Mouse (Mus musculus) hindbrain, embryonic 12.5 days (tissue): ENCODE results near the gene Gm28230. TPM values are rescaled to one million over a fixed set of nuclear protein-coding genes. Genes with fewer than 3 reads are reported as not detected.

Source experiments
- ATAC-seq: fragments of 200-750 bp; cut with Nextera tagmentation; 2 replicates; pipeline ENCODE4 v1.8.0; 2017; ENCODE audit warnings: moderate TSS enrichment; ENCODE audit not compliant: low FRiP score
- H3K27ac ChIP-seq: fragments of 300-500 bp; sonication (generic); 2 replicates; pipeline ENCODE4 v1.5.1; 2016; ENCODE audit warnings: mild to moderate bottlenecking
- H3K27me3 ChIP-seq: fragments of 300-500 bp; sonication (generic); 2 replicates; pipeline ENCODE4 v1.6.1; 2016; ENCODE audit warnings: mild to moderate bottlenecking
- H3K36me3 ChIP-seq: fragments of 300-500 bp; sonication (generic); 2 replicates; pipeline ENCODE4 v1.6.1; 2016; ENCODE audit warnings: mild to moderate bottlenecking
- H3K4me1 ChIP-seq: fragments of 300-500 bp; sonication (generic); 2 replicates; pipeline ENCODE4 v1.6.1; 2016
- H3K4me2 ChIP-seq: fragments of 300-500 bp; sonication (generic); replicated peaks from 2 replicates; pipeline ENCODE4 v1.6.1; 2016; ENCODE audit warnings: mild to moderate bottlenecking
- H3K4me3 ChIP-seq: fragments of 300-500 bp; sonication (generic); 2 replicates; pipeline ENCODE4 v1.5.1; 2016; ENCODE audit warnings: mild to moderate bottlenecking
- H3K9ac ChIP-seq: fragments of 300-500 bp; sonication (generic); 2 replicates; pipeline ENCODE4 v1.6.1; 2016; ENCODE audit warnings: mild to moderate bottlenecking, moderate library complexity
- H3K9me3 ChIP-seq: fragments of 300-500 bp; sonication (generic); replicated peaks from 2 replicates; pipeline ENCODE4 v1.6.1; 2016; ENCODE audit warnings: mild to moderate bottlenecking
- WGBS: fragments of 180-500 bp; shearing (Covaris S2); methylation state at CpG from one replicate; pipeline ENCODE4 v1.1.7; 2016; 5-methylcytosine and 5-hydroxymethylcytosine counted together
- polyA plus RNA-seq: library from polyadenylated mRNA; unstranded; fragments of >200 nt; fragmentation: Nextera tagmentation; extraction: Ambion mirVana; gene quantifications from 2 replicates; pipeline ENCODE4 v1.2.1, GENCODE M21; 2016

Gm28230 gene
- polyA plus RNA-seq, 1 experiment from 2014 or later, result 1.1 TPM

DNA sequence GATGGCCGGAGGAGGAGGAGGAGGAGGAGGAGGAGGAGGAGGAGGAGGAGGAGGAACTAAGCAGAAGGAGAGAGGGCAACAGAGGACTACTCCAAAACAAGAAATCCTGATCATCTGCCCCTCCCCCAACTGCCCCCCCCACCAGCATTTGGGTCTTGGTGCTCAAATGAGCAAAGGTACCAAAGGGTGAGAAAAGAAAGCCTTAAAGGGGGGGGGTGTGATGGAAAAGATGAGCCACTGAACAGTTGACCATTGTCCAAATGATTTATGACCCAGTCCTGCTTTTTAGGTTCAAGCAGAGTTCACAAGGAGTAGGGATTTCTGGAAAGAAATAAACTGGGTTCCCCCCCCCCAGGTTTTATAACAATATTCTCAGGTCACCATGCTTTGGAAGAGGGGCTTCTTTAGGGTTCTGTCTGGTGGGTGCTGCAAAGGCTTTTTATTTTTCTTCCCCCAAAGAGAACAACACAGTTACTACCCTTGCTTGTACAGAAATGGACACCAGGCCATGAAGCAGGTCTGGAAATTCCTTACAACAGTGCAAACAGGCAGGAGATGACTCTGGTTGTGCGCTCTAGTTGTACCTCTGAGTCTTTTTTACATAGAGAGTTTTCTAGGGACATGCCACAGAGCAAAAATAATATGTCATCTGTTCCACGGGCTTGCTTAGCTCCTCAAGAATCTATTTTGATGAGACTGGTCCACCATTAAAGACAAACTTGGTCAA lies 14.9 kb downstream of the Gm28230 start:
- ATAC-seq, result no peak
- Histone ChIP-seq H3K27ac (peak overlapping the region; percentile 97), H3K4me1 (peaks cover 9% of the 10 kb centered on the region), H3K4me2 (peak overlapping the region; percentile 49), H3K27me3 (peaks cover 96% of the 10 kb centered on the region), H3K36me3 (no peaks in the 10 kb centered on the region; the same call in 1 of the 2 replicates), H3K9me3 (no peaks in the 10 kb centered on the region), H3K9ac (peak overlapping the region; percentile 73), H3K4me3 (peak overlapping the region; percentile 44)
- WGBS, result 19% methylated on average over 2 of the region's 3 CpGs

DNA sequence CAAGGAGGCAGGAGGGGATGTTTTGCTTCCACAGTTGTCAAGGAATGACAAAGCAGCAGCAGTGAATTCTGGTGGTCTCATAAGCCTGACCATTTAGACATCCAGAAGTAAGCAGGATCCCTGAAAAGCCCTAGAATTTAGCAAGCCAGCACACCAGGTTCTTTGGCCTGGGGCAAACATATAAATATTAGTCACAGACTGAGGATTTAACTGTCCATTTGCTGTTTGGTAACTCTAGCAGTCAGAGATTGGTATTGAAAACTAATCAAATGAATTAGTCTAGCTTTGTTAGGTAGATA lies 15.4 kb downstream of the Gm28230 start:
- Histone ChIP-seq H3K36me3 (no peaks in the 10 kb centered on the region; the same call in 1 of the 2 replicates), H3K27ac (peak overlapping the region; percentile 97), H3K27me3 (peaks cover 96% of the 10 kb centered on the region), H3K9ac (no peak overlapping the region), H3K4me1 (peaks cover 13% of the 10 kb centered on the region), H3K4me3 (no peak overlapping the region), H3K9me3 (no peaks in the 10 kb centered on the region), H3K4me2 (peak overlapping the region; percentile 49; the same call in 1 of the 2 replicates)
- ATAC-seq, result no peak

DNA sequence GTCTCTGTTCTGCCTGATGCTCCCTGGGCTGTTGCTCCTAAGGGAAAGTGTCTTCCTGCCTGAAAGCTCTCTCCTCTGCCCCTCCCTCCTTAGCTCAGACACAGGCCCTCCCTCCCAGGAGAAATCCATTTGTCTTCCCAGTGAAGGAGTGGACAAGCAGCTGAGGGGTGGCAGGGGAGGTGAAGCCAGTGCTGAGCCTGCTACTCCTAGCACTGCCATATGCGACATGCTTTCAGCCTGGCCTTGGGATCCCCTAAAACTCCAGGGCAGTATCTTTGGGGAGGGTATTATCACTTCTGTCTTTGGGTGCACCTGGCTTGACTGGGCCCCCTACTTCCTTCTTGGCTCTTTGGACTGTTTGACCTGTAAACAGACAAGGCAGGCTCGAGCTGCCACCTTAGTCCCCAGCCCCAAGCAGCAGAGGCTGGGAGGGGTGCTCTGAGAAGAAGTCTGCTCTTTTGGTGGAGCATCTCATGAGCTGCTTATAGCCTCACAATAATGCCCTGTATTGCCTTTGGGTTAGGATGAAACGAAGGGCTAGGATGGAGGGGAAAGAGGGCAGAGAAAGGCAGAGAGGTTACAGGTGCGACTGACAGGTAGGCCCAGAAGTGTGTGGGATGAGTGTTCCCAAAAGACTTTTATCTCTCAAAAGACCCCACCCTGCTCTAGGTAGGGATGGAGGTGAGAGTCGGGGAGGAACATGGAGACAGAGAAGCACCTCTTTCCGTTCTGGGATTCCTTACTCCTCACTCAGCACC lies 19.2 kb downstream of the Gm28230 start:
- peak overlapping the region; percentile 45 for H3K4me3 ChIP-seq
- no peaks in the 10 kb centered on the region for H3K9me3 ChIP-seq
- no peaks in the 10 kb centered on the region; the same call in 1 of the 2 replicates for H3K36me3 ChIP-seq
- H3K9ac ChIP-seq, result peak overlapping the region; percentile 80
- peak; percentile 47 for ATAC-seq
- peaks cover 88% of the 10 kb centered on the region for H3K27me3 ChIP-seq
- peak overlapping the region; percentile 58 for H3K4me2 ChIP-seq
- H3K4me1 ChIP-seq, result peaks cover 26% of the 10 kb centered on the region
- 2% methylated on average over 6 of the region's 6 CpGs for WGBS
- H3K27ac ChIP-seq, result peak overlapping the region; percentile 91

DNA sequence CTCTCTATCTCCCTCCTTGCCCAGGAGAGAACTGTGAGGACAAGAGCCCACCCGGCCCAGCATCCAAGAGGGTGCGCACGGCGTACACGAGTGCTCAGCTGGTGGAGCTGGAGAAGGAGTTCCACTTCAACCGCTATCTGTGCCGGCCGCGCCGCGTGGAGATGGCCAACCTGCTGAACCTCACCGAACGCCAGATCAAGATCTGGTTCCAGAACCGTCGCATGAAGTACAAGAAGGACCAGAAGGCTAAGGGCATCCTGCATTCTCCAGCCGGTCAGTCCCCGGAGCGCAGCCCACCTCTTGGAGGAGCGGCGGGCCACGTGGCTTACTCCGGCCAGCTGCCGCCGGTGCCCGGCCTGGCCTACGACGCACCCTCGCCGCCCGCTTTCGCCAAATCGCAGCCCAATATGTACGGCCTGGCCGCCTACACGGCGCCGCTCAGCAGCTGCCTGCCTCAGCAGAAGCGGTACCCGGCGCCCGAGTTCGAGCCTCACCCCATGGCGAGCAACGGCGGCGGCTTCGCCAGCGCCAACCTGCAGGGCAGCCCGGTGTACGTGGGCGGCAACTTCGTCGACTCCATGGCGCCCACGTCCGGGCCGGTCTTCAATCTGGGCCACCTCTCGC lies 19.9 kb downstream of the Gm28230 start:
- H3K4me3 ChIP-seq, result peak overlapping the region; percentile 45
- peak overlapping the region; percentile 58 for H3K4me2 ChIP-seq
- H3K9me3 ChIP-seq, result no peaks in the 10 kb centered on the region
- no peaks in the 10 kb centered on the region; the same call in 1 of the 2 replicates for H3K36me3 ChIP-seq
- H3K4me1 ChIP-seq, result peaks cover 30% of the 10 kb centered on the region
- no peak for ATAC-seq
- peaks cover 88% of the 10 kb centered on the region for H3K27me3 ChIP-seq
- H3K9ac ChIP-seq, result peak overlapping the region; percentile 80
- WGBS, result under 1% methylated on average over 58 of the region's 58 CpGs
- H3K27ac ChIP-seq, result peak overlapping the region; percentile 91

DNA sequence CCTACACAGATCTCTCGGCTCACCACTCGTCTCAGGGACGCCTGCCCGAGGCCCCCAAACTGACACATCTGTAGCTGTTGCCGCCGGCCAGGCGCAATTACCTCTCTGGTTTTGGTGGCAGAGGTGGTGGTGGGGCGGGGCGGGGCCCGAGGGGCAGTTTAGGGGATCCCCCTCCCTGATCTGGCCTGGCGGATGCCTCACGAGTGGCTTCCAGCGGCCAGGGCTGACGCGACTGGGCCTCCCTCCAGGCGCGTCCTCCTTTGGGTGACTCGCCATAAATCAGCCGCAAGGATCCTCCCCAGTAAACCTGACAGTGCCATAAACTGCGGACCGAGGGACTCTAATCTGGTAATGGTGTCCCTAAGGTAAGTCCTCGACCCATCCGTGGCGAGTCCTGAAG lies 20.5 kb downstream of the Gm28230 start:
- Histone ChIP-seq H3K4me2 (peak overlapping the region; percentile 58), H3K4me3 (peak overlapping the region; percentile 45), H3K27ac (peak overlapping the region; percentile 91), H3K36me3 (no peaks in the 10 kb centered on the region; the same call in 1 of the 2 replicates), H3K9ac (peak overlapping the region; percentile 80), H3K9me3 (no peaks in the 10 kb centered on the region), H3K27me3 (peaks cover 88% of the 10 kb centered on the region), H3K4me1 (peaks cover 28% of the 10 kb centered on the region)
- ATAC-seq, result no peak
- WGBS, result under 1% methylated on average over 24 of the region's 24 CpGs

DNA sequence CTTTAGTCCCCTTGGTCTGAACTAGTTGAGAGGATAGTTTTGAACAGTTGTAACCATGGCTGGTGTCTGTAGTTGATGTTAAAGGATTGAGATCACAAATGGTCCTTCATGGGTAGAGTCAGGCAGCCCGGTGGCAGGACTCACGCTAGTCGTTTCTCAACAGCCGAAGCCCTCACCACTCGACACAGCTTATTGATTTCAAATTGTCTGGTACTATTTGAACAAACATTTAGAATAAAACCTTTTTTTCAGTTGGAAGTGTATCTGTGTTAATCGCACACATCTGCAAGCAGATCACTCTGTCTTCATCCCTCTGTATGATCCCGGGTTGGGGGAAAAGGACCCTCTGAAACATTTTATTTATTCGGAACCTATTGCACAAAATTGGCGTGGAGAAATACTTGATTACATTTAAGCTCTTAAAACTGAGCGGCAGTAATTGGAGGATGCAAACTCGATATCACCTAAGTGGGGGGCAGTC lies 21.2 kb downstream of the Gm28230 start:
- H3K27ac ChIP-seq, result peak overlapping the region; percentile 91
- H3K9ac ChIP-seq, result peak overlapping the region; percentile 80
- peaks cover 88% of the 10 kb centered on the region for H3K27me3 ChIP-seq
- peak overlapping the region; percentile 58 for H3K4me2 ChIP-seq
- no peaks in the 10 kb centered on the region for H3K9me3 ChIP-seq
- no peak for ATAC-seq
- H3K4me3 ChIP-seq, result peak overlapping the region; percentile 45
- 3% methylated on average over 11 of the region's 11 CpGs for WGBS
- no peaks in the 10 kb centered on the region; the same call in 1 of the 2 replicates for H3K36me3 ChIP-seq
- H3K4me1 ChIP-seq, result peaks cover 32% of the 10 kb centered on the region

DNA sequence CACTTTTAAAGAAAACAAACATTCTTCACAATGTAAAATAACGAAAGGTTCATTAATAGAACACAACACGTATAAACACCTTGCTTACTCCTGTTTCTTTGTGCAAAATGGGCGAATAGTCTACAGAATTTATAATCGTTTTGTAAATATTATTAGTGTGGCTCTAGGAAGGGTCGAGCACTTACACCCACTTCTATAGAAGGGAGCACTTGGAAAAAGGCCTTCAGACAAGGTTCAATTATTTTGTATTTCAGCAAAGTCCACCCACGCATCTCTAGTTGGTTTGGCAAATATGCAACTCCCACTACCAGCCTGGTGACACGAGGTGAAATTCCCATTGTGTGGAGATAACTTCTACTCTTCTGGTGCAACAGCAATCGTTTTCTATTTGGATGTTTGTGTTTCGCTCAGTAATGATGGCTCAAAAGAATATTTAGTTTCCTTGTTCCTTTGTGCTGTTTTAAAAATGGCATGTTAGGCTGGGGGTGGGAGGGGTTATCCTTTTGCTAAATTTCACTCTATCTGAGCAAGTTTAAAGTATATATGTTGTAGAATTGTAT lies 22.0 kb downstream of the Gm28230 start:
- peak overlapping the region; percentile 91 for H3K27ac ChIP-seq
- H3K27me3 ChIP-seq, result peaks cover 89% of the 10 kb centered on the region
- peak overlapping the region; percentile 45 for H3K4me3 ChIP-seq
- ATAC-seq, result no peak
- H3K36me3 ChIP-seq, result no peaks in the 10 kb centered on the region; the same call in 1 of the 2 replicates
- H3K4me1 ChIP-seq, result peaks cover 40% of the 10 kb centered on the region
- WGBS, result 3% methylated on average over 9 of the region's 9 CpGs
- H3K9me3 ChIP-seq, result no peaks in the 10 kb centered on the region
- peak overlapping the region; percentile 58 for H3K4me2 ChIP-seq
- peak overlapping the region; percentile 80 for H3K9ac ChIP-seq

DNA sequence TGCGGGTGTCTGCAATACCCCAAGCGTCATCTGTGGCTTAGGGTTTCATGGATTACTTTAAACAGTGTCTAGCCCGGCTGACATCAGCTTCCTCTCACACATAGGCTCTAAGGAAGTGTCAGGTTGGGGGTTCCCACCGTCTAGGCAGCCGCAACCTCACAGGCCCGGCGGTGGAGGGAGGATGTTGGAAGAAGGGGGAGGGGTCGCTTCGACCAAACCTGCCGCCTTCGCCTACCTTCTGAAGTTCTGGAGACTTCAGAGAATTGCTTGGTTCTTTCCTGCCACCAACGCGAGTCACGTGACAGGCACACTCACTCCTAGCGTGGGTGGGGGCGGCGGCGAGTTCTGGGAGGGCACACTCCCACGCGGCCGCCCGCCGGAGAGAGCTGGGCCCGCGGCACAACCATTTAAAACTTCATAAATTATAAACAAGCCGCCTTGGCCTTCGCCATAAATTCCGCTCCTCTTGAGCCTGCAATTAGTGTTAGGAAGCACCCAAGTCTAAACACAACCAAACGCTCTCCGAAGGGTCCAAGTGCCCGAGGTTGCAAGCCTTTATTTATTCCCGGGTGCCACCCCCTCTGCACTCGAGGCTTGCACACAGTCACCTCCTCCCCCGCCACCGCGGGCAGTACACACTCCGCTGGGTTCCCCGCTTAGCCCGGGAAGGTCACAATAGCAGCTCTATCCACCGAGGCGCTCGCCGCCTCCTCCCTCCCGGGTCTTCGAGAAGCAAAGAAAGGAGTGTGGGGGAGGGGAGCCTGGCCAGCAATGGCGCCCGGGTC lies 23.0 kb downstream of the Gm28230 start:
- H3K9ac ChIP-seq, result peak overlapping the region; percentile 80
- H3K4me2 ChIP-seq, result peak overlapping the region; percentile 58
- no peaks in the 10 kb centered on the region for H3K9me3 ChIP-seq
- under 1% methylated on average over 46 of the region's 47 CpGs for WGBS
- peak; percentile 86 for ATAC-seq
- no peaks in the 10 kb centered on the region; the same call in 1 of the 2 replicates for H3K36me3 ChIP-seq
- peak overlapping the region; percentile 91 for H3K27ac ChIP-seq
- H3K4me3 ChIP-seq, result peak overlapping the region; percentile 45
- peaks cover 89% of the 10 kb centered on the region for H3K27me3 ChIP-seq
- H3K4me1 ChIP-seq, result peaks cover 36% of the 10 kb centered on the region

DNA sequence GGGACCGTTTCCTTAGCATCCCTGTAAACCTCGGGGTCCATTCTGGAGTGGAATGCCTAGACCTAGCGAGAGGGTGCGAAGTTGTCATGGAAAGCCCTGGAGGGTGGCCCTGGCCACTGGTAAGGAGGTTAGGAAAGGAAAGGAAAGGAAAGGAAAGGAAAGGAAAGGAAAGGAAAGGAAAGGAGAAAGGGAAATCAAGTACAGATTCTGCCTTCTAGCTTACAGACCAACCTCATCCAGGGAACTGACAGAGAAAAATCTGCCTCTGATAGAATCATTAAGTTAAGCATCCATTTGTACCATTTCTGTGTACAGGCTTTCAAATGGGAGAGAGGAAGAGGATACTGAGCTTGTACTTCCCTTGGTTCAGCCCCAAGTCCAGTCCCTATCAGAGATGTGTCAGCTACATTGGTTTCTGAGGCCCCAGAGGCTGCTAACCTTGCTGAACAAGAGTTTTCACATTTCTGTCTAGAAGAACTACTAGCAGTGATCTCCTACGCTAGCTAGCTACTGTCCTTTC lies 24.3 kb downstream of the Gm28230 start:
- Histone ChIP-seq H3K36me3 (no peaks in the 10 kb centered on the region; the same call in 1 of the 2 replicates), H3K4me3 (peak overlapping the region; percentile 45; the same call in 1 of the 2 replicates), H3K27ac (peak overlapping the region; percentile 91), H3K4me1 (peaks cover 36% of the 10 kb centered on the region), H3K27me3 (peaks cover 85% of the 10 kb centered on the region), H3K4me2 (peak overlapping the region; percentile 58), H3K9ac (peak overlapping the region; percentile 80), H3K9me3 (no peaks in the 10 kb centered on the region)
- WGBS, result 23% methylated on average over 5 of the region's 5 CpGs
- ATAC-seq, result no peak

DNA sequence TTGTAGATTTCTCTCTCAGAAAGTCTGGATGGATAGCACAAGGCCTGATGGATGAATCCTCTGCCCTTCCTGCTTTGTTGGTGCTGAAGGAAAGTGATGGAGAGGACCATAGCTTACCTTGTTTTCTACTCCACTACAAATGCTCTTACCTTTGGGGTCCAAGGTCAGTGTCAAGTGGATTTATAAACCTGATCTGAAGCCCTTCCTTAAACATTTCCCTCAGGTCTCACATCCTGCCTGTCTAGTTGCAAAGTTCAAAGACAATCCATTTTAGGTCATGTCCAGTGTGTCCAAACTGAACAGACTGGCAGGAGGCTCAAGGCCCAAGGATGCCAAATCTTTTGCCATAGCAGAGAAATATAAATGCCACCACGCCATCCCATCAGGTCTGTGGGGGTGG lies 25.3 kb downstream of the Gm28230 start:
- Histone ChIP-seq H3K27ac (no peak overlapping the region; the same call in 1 of the 2 replicates), H3K9me3 (no peaks in the 10 kb centered on the region), H3K4me3 (no peak overlapping the region), H3K27me3 (peaks cover 85% of the 10 kb centered on the region), H3K4me1 (peaks cover 31% of the 10 kb centered on the region), H3K36me3 (no peaks in the 10 kb centered on the region), H3K9ac (no peak overlapping the region), H3K4me2 (peak overlapping the region; percentile 53; the same call in 1 of the 2 replicates)
- no peak for ATAC-seq
- 67% methylated on average over 1 of the region's 1 CpGs for WGBS
